ENCODE assay signal across 14 mouse cellular contexts in genomic region chr17:63807590-63808228, GRCm38 (mm10). TPM values are rescaled to one million over a fixed set of nuclear protein-coding genes. Genes with fewer than 3 reads are reported as not detected.
A peak's percentile ranks its signal among the peaks of the same experiment; 100 is the strongest.
DNase-seq lines count a peak whose midpoint lies in the region; ATAC-seq and TF ChIP-seq lines count a peak whose summit lies in the region.
"Had no signal": no experiment of that assay in that cellular context is flagged by ENCODE, and none has a peak within 500 bp of the region (broad histone marks: within the 10 kb centered on the region; RNA-seq: fewer than 3 reads in every experiment).

No protein-coding gene starts in this region.

- ATAC-seq in forebrain, embryonic 14.5 days = peak; percentile 89
- peak; percentile 82 for ATAC-seq in hindbrain, embryonic 16.5 days
- ATAC-seq in midbrain, postnatal 0 days (ENCODE audit: low FRiP score) = peak; percentile 23; the same call in 1 of the 2 replicates
- ATAC-seq: intestine, embryonic 16.5 days had no signal

- no peak overlapping the region for H3K9ac ChIP-seq in forebrain, embryonic 14.5 days (ENCODE audit: low read length)
- no peak overlapping the region for H3K9ac ChIP-seq in hindbrain, embryonic 16.5 days (ENCODE audit: low read depth, low read length)
- no peak overlapping the region for H3K9ac ChIP-seq in midbrain, postnatal 0 days (replicated peaks; ENCODE audit: low read length, poor library complexity, severe bottlenecking)
- H3K9ac ChIP-seq: limb, embryonic 13.5 days had no signal

- no peak for TF ChIP-seq CTCF in midbrain, postnatal 0 days (IDR thresholded peaks at IDR 0.05)

- 8% methylated on average over 9 of the region's 9 CpGs for WGBS in forebrain, embryonic 14.5 days
- WGBS in hindbrain, embryonic 16.5 days = 18% methylated on average over 9 of the region's 9 CpGs
- 24% methylated on average over 9 of the region's 9 CpGs for WGBS in midbrain, postnatal 0 days

- H3K27ac ChIP-seq in forebrain, embryonic 14.5 days (ENCODE audit: low read depth, low read length) = peak overlapping the region; percentile 58; the same call in 1 of the 2 replicates
- H3K27ac ChIP-seq in hindbrain, embryonic 16.5 days (ENCODE audit: low read depth, low read length) = no peak overlapping the region
- no peak overlapping the region for H3K27ac ChIP-seq in midbrain, postnatal 0 days (ENCODE audit: low read depth, low read length)
- H3K27ac ChIP-seq: limb, embryonic 13.5 days had no signal

- peaks cover 26% of the 10 kb centered on the region for H3K4me1 ChIP-seq in forebrain, embryonic 14.5 days (ENCODE audit: control insufficient read depth, insufficient read depth, low read length)
- peaks cover 2% of the 10 kb centered on the region; the same call in 1 of the 2 replicates for H3K4me1 ChIP-seq in hindbrain, embryonic 16.5 days (ENCODE audit: control insufficient read depth, insufficient read depth, low read depth, low read length)
- no peaks in the 10 kb centered on the region for H3K4me1 ChIP-seq in midbrain, postnatal 0 days (ENCODE audit: insufficient read depth, low read length)
- H3K4me1 ChIP-seq: limb, embryonic 13.5 days had no signal

- no peaks in the 10 kb centered on the region for H3K9me3 ChIP-seq in forebrain, embryonic 14.5 days (replicated peaks; ENCODE audit: control insufficient read depth, low read length)
- H3K9me3 ChIP-seq in hindbrain, embryonic 16.5 days (ENCODE audit: control insufficient read depth, low read length) = no peaks in the 10 kb centered on the region
- H3K9me3 ChIP-seq in midbrain, postnatal 0 days (ENCODE audit: low read length) = no peaks in the 10 kb centered on the region
- H3K9me3 ChIP-seq: limb, embryonic 13.5 days had no signal

- no peaks in the 10 kb centered on the region for H3K27me3 ChIP-seq in forebrain, embryonic 14.5 days (replicated peaks; ENCODE audit: control insufficient read depth, insufficient read depth, low read length)
- H3K27me3 ChIP-seq in hindbrain, embryonic 16.5 days (replicated peaks; ENCODE audit: control insufficient read depth, insufficient read depth, low read length) = no peaks in the 10 kb centered on the region
- no peaks in the 10 kb centered on the region for H3K27me3 ChIP-seq in midbrain, postnatal 0 days (ENCODE audit: insufficient read depth, low read length)
- H3K27me3 ChIP-seq: limb, embryonic 13.5 days had no signal

- no peak overlapping the region for H3K4me2 ChIP-seq in forebrain, embryonic 14.5 days (ENCODE audit: low read length)
- H3K4me2 ChIP-seq in hindbrain, embryonic 16.5 days (ENCODE audit: low read length) = no peak overlapping the region
- H3K4me2 ChIP-seq in midbrain, postnatal 0 days (ENCODE audit: low read depth, low read length, poor library complexity, severe bottlenecking) = no peak overlapping the region
- H3K4me2 ChIP-seq: limb, embryonic 13.5 days had no signal

- DNase-seq in brain, embryonic 18.5 days (ENCODE audit: low read depth, low spot score) = peak; percentile 54
- peak; percentile 95 for DNase-seq in forebrain, embryonic 14.5 days (ENCODE audit: low spot score)
- DNase-seq in midbrain, postnatal 0 days (ENCODE audit: low spot score) = peak; percentile 59
- DNase-seq in c-Kit-positive CD71-positive TER-119-positive erythroid progenitor cells, embryonic 14.5 days (ENCODE audit: low spot score) = no peak
- DNase-seq in layer of hippocampus, postnatal 25 days (ENCODE audit: extremely low spot score in 1 of 2, low spot score in 1 of 2) = no peak
- no peak for DNase-seq in right cerebral cortex, postnatal 25 days
- DNase-seq: cerebellum, adult 2 months; heart, adult 18-20 months; heart, postnatal 14 days; kidney, postnatal 25 days; lung, postnatal 4 days had no signal

- no peak overlapping the region for H3K4me3 ChIP-seq in forebrain, embryonic 14.5 days (ENCODE audit: low read depth, low read length)
- H3K4me3 ChIP-seq in hindbrain, embryonic 16.5 days (ENCODE audit: low read length) = no peak overlapping the region
- no peak overlapping the region for H3K4me3 ChIP-seq in midbrain, postnatal 0 days (ENCODE audit: low read depth, low read length)
- H3K4me3 ChIP-seq: limb, embryonic 13.5 days had no signal

- H3K36me3 ChIP-seq in forebrain, embryonic 14.5 days (ENCODE audit: control insufficient read depth, insufficient read depth, low read length) = no peaks in the 10 kb centered on the region
- H3K36me3 ChIP-seq in hindbrain, embryonic 16.5 days (ENCODE audit: control insufficient read depth, insufficient read depth, low read length) = no peaks in the 10 kb centered on the region
- H3K36me3 ChIP-seq in midbrain, postnatal 0 days (ENCODE audit: insufficient read depth, low read length) = no peaks in the 10 kb centered on the region
- H3K36me3 ChIP-seq: limb, embryonic 13.5 days had no signal

RNA-seq across cellular contexts. Expression of gene Fer, which starts 55.2 kb away (rescaled TPM):
- 31.8 and 36.0 TPM in 2 replicates for polyA plus RNA-seq in forebrain, embryonic 14.5 days (2014; fragmentation: Nextera tagmentation; extraction: Ambion mirVana)
- polyA plus RNA-seq in hindbrain, embryonic 16.5 days (2015; fragmentation: Nextera tagmentation; extraction: Ambion mirVana) = 33.4 and 35.9 TPM in 2 replicates
- 22.6 and 27.9 TPM in 2 replicates for total RNA-seq in midbrain, postnatal 0 days (2014; rRNA removed)
- 20.1 and 22.7 TPM in 2 replicates for polyA plus RNA-seq in midbrain, postnatal 0 days (2015; fragmentation: Nextera tagmentation; extraction: Ambion mirVana)
- total RNA-seq in layer of hippocampus, postnatal 25 days (2021) = 10 to 100 TPM; 33.0 TPM

RNA-seq across cellular contexts. Expression of gene A930002H24Rik, which starts 55.9 kb away (rescaled TPM):
- polyA plus RNA-seq in forebrain, embryonic 14.5 days (2014; fragmentation: Nextera tagmentation; extraction: Ambion mirVana) = 1.3 and 3.7 TPM in 2 replicates
- polyA plus RNA-seq in hindbrain, embryonic 16.5 days (2015; fragmentation: Nextera tagmentation; extraction: Ambion mirVana) = 2.8 and 3.3 TPM in 2 replicates
- total RNA-seq in midbrain, postnatal 0 days (2014; rRNA removed) = 8.4 and 11.2 TPM in 2 replicates
- 2.3 and 3.2 TPM in 2 replicates for polyA plus RNA-seq in midbrain, postnatal 0 days (2015; fragmentation: Nextera tagmentation; extraction: Ambion mirVana)
- 1 to 10 TPM in 1 of 2 experiments, not detected in 1; 1.2 TPM for total RNA-seq in layer of hippocampus, postnatal 25 days (2021)
- total RNA-seq: heart, postnatal 14 days had no signal

Comparison
In these comparisons a context has a peak if more than half of its experiments do, and no peak if none do; other contexts are left out.
1. DNase-seq: peak in brain, embryonic 18.5 days (single experiment), forebrain, embryonic 14.5 days (single experiment) and midbrain, postnatal 0 days (single experiment); none in c-Kit-positive CD71-positive TER-119-positive erythroid progenitor cells, embryonic 14.5 days (single experiment), layer of hippocampus, postnatal 25 days (0 of 2) and right cerebral cortex, postnatal 25 days (single experiment).
2. ATAC-seq: peak in every context shown above with its lines; median percentile 89 in forebrain, embryonic 14.5 days; 82 in hindbrain, embryonic 16.5 days; 23 in midbrain, postnatal 0 days.